Mouse (Mus musculus): ENCODE measurements around the gene Sema4d. TPM values are rescaled to one million over a fixed set of nuclear protein-coding genes. Genes with fewer than 3 reads are reported as not detected.

The Sema4d gene
- total and polyA plus RNA-seq, 3 experiments: 12.8 to 67.1 (median 16.7) TPM

DNA sequence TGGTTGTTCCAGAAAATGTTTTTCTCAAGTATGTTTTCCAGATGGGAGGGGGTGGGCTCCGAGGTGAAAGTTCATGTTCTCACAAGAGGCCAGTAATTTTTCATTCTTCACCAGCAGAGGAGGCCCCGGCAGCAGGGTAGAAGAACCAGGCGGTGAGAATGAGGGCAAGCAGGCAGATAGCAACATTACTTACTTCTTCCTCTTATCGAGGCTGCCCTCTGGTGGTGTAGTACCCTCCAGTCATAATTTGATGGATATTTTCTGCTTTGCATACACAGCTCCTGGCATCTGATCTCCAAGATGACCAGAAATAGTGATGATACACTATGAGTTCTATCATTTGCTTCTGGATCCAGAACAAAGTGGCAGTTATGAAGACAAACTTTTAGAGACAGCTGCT is 154.6 kb downstream of the Sema4d start:
- peaks cover 3 to 10% of the 10 kb centered on the region in 2 experiments; a peak in 3 of 4 replicates for H3K4me1 ChIP-seq (ENCODE audit: control insufficient read depth in 1 of 2, insufficient read depth in 2 of 2)
- no peak overlapping the region for H3K4me3 ChIP-seq (replicated peaks in 1 of 3; ENCODE audit: low read depth in 2 of 3, low read length in 2 of 3, poor library complexity in 1 of 3)
- H3K79me2 ChIP-seq (replicated peaks; ENCODE audit: control insufficient read depth, extremely low read depth, insufficient read depth, poor library complexity, severe bottlenecking): no peaks in the 10 kb centered on the region
- H3K27ac ChIP-seq (ENCODE audit: insufficient read depth, low read depth): no peak overlapping the region
- peak; percentile 40 for DNase-seq (ENCODE audit: extremely low read depth)
- H3K36me3 ChIP-seq (replicated peaks in 1 of 2; ENCODE audit: control insufficient read depth in 1 of 2, insufficient read depth in 1 of 2, low read length in 1 of 2): no peaks in the 10 kb centered on the region
- no peaks in the 10 kb centered on the region for H3K27me3 ChIP-seq (replicated peaks)
- dilution Hi-C loops (cut with MboI; ENCODE audit: extremely low pct_ligation_motif_present, extremely low pct_unique_long_range_greater_than_20kb, low sequenced_read_pairs): no loop called here
- no peak overlapping the region for H3K9ac ChIP-seq (ENCODE audit: insufficient read depth, low read depth)
- in situ Hi-C loops (cut with MboI; ENCODE audit: low pct_ligation_motif_present, low pct_unique_long_range_greater_than_20kb, low sequenced_read_pairs): no loop called here
- no peak overlapping the region for H3K4me2 ChIP-seq (ENCODE audit: insufficient read depth, low read depth, poor library complexity, severe bottlenecking)
- TF ChIP-seq CTCF (conservative IDR thresholded peaks at IDR 0.05 in 1 of 2, IDR thresholded peaks at IDR 0.05 in 1 of 2; ENCODE audit: low read depth in 2 of 2, low read length in 2 of 2): peak in 1 of 2 experiments; percentile 51; a peak in 2 of 4 replicates
- no peak for TF ChIP-seq MYC (IDR thresholded peaks at IDR 0.05; ENCODE audit: low read depth, low read length)
- TF ChIP-seq RAD21 (IDR thresholded peaks at IDR 0.05; ENCODE audit: low read depth, low read length): peak; percentile 19
- no peak for TF ChIP-seq TCF12 (IDR thresholded peaks at IDR 0.05; ENCODE audit: low read depth, low read length)
- TF ChIP-seq MAZ (IDR thresholded peaks at IDR 0.05; ENCODE audit: low read depth, low read length): no peak
- H3K9me3 ChIP-seq (replicated peaks; ENCODE audit: low read length): peaks cover 2% of the 10 kb centered on the region

Other genes starting within 250 kb of the Sema4d start
- not detected in 2 replicates for gene Shc3, start 224.3 kb downstream of the Sema4d start, total RNA-seq (2012; rRNA removed)
- 0.15 TPM in 1 of 2 replicates, not detected in the other for gene Shc3, start 224.3 kb downstream of the Sema4d start, total RNA-seq (2014; rRNA removed)
- gene Shc3, start 224.3 kb downstream of the Sema4d start, polyA plus RNA-seq (2012; ENCODE audit: insufficient read length, low read depth): 0.26 and 0.40 TPM in 2 replicates
- gene Cks2, start 148.5 kb downstream of the Sema4d start, total RNA-seq (2012; rRNA removed): 142 and 192 TPM in 2 replicates
- gene Cks2, start 148.5 kb downstream of the Sema4d start, total RNA-seq (2014; rRNA removed): 465 and 486 TPM in 2 replicates
- 143 and 154 TPM in 2 replicates for gene Cks2, start 148.5 kb downstream of the Sema4d start, polyA plus RNA-seq (2012; ENCODE audit: insufficient read length, low read depth)
- gene Secisbp2, start 142.1 kb downstream of the Sema4d start, total RNA-seq (2012; rRNA removed): 23.2 and 26.6 TPM in 2 replicates
- 22.9 and 24.4 TPM in 2 replicates for gene Secisbp2, start 142.1 kb downstream of the Sema4d start, total RNA-seq (2014; rRNA removed)
- 25.6 and 28.8 TPM in 2 replicates for gene Secisbp2, start 142.1 kb downstream of the Sema4d start, polyA plus RNA-seq (2012; ENCODE audit: insufficient read length, low read depth)
- gene Gadd45g, start 52.9 kb upstream of the Sema4d start, total RNA-seq (2012; rRNA removed): 1.2 and 2.7 TPM in 2 replicates
- gene Gadd45g, start 52.9 kb upstream of the Sema4d start, total RNA-seq (2014; rRNA removed): 2.5 and 3.1 TPM in 2 replicates
- gene Gadd45g, start 52.9 kb upstream of the Sema4d start, polyA plus RNA-seq (2012; ENCODE audit: insufficient read length, low read depth): 2.9 and 3.6 TPM in 2 replicates

All from CH12.LX (cell line).